Mouse (Mus musculus) G1E (cell line): ENCODE data around the gene Cgnl1.

Source experiments
- CTCF ChIP-seq: IDR thresholded peaks from 2 replicates; pipeline ENCODE4 v1.5.1; 2012; ENCODE audit warnings: low read depth, low read length, inconsistent platforms, mixed read lengths
- GATA1 ChIP-seq: IDR thresholded peaks from 2 replicates; pipeline ENCODE4 v1.6.1; 2012; ENCODE audit warnings: borderline replicate concordance, low read length, inconsistent platforms, mixed read lengths
- TAL1 ChIP-seq: conservative IDR thresholded peaks from 2 replicates; pipeline ENCODE4 v1.6.1; 2012; ENCODE audit warnings: low read depth, low read length, inconsistent platforms, mixed read lengths

- TF ChIP-seq GATA1 (no peak), CTCF (peak; percentile 82), TAL1 (no peak)
Observed at GRCm38 (mm10) chr9:71623871-71624569, 147.4 kb downstream of the Cgnl1 start.
